Mouse (Mus musculus): ENCODE measurements around the gene Gm26566. TPM values are rescaled to one million over a fixed set of nuclear protein-coding genes. Genes with fewer than 3 reads are reported as not detected.

Gm26566 gene
- polyA plus RNA-seq (2015; fragmentation: Nextera tagmentation; extraction: Ambion mirVana): 0.17 and 0.38 TPM in 2 replicates

GRCm38 (mm10) chr4:88721791-88722721 lies at the start of gene Gm26566, which contains the start of gene Klhl9:
Gm26566 (plus strand) TSS chr4:88721805.
Klhl9 (minus strand) TSS chr4:88722465.

DNA sequence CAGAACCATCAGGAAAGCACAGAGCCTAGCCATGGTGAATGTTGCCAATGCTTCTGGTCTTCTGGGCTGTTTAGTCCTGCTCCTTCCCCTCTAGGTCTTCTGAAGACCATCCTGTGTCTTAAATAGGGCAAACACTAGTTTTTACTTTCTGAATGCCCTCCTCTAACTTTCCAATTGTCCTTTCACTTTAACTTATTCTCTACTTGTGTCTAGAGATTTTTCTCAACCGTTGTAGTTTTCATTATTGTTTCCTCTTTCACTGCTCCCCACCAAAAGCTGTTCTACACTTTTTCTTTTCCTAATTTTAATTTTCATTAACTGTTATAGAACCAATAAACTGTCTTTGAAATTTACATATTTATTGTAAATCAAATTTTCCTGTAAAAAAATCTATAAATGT lies 44.8 kb upstream of the Gm26566 start, which contains the start of gene Ifna16:
Gene Ifna16, minus strand, starts transcription at position 101 of the 400 bp plus-strand sequence.

DNA sequence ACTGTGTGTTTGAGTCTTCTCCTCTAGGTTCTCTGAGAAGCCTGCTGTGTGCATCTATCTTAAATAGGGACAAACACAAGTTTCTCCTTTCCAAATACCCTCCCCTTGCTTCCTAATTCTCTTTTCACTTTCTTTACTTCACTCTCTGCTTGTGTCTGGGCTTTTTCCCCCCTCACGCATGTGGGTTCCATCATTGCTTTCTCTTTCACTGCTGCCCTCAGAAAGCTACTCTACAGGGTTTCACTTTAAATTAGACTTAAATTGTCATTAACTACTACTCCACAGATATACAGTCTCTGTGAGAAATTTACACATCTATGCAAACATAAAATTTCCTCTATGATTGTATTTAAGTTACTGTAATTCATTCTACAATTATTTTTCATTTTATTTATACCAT lies 37.8 kb upstream of the Gm26566 start, which contains the start of gene Ifna2:
Gene Ifna2, minus strand, starts transcription at position 101 of the 400 bp plus-strand sequence.

GRCm38 (mm10) chr4:88691259-88691658 lies 30.3 kb upstream of the Gm26566 start, which contains the start of gene Ifnab:
Ifnab (minus strand) TSS chr4:88691359.

GRCm38 (mm10) chr4:88754818-88755340 lies 33.3 kb downstream of the Gm26566 start, which contains the start of gene Gm13271:
Gm13271 (plus strand) TSS chr4:88754868.

DNA sequence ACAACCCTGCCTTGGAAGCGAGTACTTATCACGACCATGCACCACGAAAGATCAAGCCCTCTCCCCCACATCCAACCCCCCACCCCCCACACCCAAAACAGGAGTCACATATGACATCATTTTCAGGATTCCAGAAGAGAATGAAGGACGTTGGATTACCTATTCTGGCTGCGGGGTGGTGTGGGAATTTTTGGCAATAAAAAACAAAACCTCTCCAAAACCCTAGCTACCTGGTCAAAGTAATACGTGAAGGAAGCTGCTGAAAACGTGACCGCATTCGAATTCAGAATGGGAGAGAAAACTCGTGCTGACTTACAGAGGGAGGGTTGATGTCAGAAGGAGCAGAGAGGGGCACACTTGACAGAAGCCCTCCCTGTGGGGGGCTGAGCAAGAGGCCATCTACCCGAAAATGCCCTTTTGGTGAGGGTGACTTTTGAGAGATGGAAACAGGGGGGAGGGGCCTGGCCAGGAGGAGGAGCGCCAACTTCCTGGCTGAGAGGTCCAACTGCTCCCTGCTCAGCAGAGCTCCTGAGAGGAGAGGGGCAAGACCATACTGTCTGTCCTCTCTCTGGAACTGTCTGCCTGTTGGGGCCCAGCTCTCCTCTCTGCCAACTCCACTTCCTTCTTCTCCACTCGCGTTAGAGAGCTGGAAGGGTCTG lies 38.1 kb downstream of the Gm26566 start, which contains the start of gene Gm13283:
Gene Gm13283, plus strand, starts transcription at position 510 of the 659 bp plus-strand sequence.

Other genes starting within 250 kb of the Gm26566 start
- not detected in 2 replicates for gene Ifnb1, start 199.0 kb upstream of the Gm26566 start, polyA plus RNA-seq (2015; fragmentation: Nextera tagmentation; extraction: Ambion mirVana)
- gene Ifna15, start 163.6 kb upstream of the Gm26566 start, polyA plus RNA-seq (2015; fragmentation: Nextera tagmentation; extraction: Ambion mirVana): not detected in 2 replicates
- gene Ifna14, start 150.0 kb upstream of the Gm26566 start, polyA plus RNA-seq (2015; fragmentation: Nextera tagmentation; extraction: Ambion mirVana): not detected in 2 replicates
- not detected in 2 replicates for gene Ifna9, start 129.4 kb upstream of the Gm26566 start, polyA plus RNA-seq (2015; fragmentation: Nextera tagmentation; extraction: Ambion mirVana)
- not detected in 2 replicates for gene Ifna12, start 118.4 kb upstream of the Gm26566 start, polyA plus RNA-seq (2015; fragmentation: Nextera tagmentation; extraction: Ambion mirVana)
- gene C87499, start 87.4 kb upstream of the Gm26566 start, polyA plus RNA-seq (2015; fragmentation: Nextera tagmentation; extraction: Ambion mirVana): not detected in 2 replicates
- gene Ifna13, start 77.3 kb upstream of the Gm26566 start, polyA plus RNA-seq (2015; fragmentation: Nextera tagmentation; extraction: Ambion mirVana): not detected in 2 replicates
- gene Ifna16, start 44.9 kb upstream of the Gm26566 start, polyA plus RNA-seq (2015; fragmentation: Nextera tagmentation; extraction: Ambion mirVana): not detected in 2 replicates
- not detected in 2 replicates for gene Ifna2, start 37.9 kb upstream of the Gm26566 start, polyA plus RNA-seq (2015; fragmentation: Nextera tagmentation; extraction: Ambion mirVana)
- not detected in 2 replicates for gene Ifnab, start 30.4 kb upstream of the Gm26566 start, polyA plus RNA-seq (2015; fragmentation: Nextera tagmentation; extraction: Ambion mirVana)
- 23.7 and 28.8 TPM in 2 replicates for gene Klhl9, start 660 bp downstream of the Gm26566 start, polyA plus RNA-seq (2015; fragmentation: Nextera tagmentation; extraction: Ambion mirVana)
- not detected in 2 replicates for gene Gm13271, start 33.1 kb downstream of the Gm26566 start, polyA plus RNA-seq (2015; fragmentation: Nextera tagmentation; extraction: Ambion mirVana)
- 0.17 and 0.19 TPM in 2 replicates for gene Gm13283, start 38.3 kb downstream of the Gm26566 start, polyA plus RNA-seq (2015; fragmentation: Nextera tagmentation; extraction: Ambion mirVana)
- not detected in 2 replicates for gene Gm13290, start 52.0 kb downstream of the Gm26566 start, polyA plus RNA-seq (2015; fragmentation: Nextera tagmentation; extraction: Ambion mirVana)
- gene Gm13289, start 55.1 kb downstream of the Gm26566 start, polyA plus RNA-seq (2015; fragmentation: Nextera tagmentation; extraction: Ambion mirVana): not detected in 2 replicates
- not detected in 2 replicates for gene Gm13272, start 58.0 kb downstream of the Gm26566 start, polyA plus RNA-seq (2015; fragmentation: Nextera tagmentation; extraction: Ambion mirVana)
- gene Ifnz, start 60.3 kb downstream of the Gm26566 start, polyA plus RNA-seq (2015; fragmentation: Nextera tagmentation; extraction: Ambion mirVana): 0.33 TPM in 1 of 2 replicates, not detected in the other
- not detected in 2 replicates for gene Gm13276, start 63.9 kb downstream of the Gm26566 start, polyA plus RNA-seq (2015; fragmentation: Nextera tagmentation; extraction: Ambion mirVana)
- gene Gm13277, start 66.8 kb downstream of the Gm26566 start, polyA plus RNA-seq (2015; fragmentation: Nextera tagmentation; extraction: Ambion mirVana): not detected in 2 replicates
- gene Gm13278, start 69.7 kb downstream of the Gm26566 start, polyA plus RNA-seq (2015; fragmentation: Nextera tagmentation; extraction: Ambion mirVana): not detected in 2 replicates
- not detected in 2 replicates for gene Gm13275, start 72.7 kb downstream of the Gm26566 start, polyA plus RNA-seq (2015; fragmentation: Nextera tagmentation; extraction: Ambion mirVana)
- not detected in 2 replicates for gene Gm13279, start 75.6 kb downstream of the Gm26566 start, polyA plus RNA-seq (2015; fragmentation: Nextera tagmentation; extraction: Ambion mirVana)
- gene Gm13285, start 77.9 kb downstream of the Gm26566 start, polyA plus RNA-seq (2015; fragmentation: Nextera tagmentation; extraction: Ambion mirVana): 0.79 TPM in 1 of 2 replicates, not detected in the other
- gene Gm13287, start 81.4 kb downstream of the Gm26566 start, polyA plus RNA-seq (2015; fragmentation: Nextera tagmentation; extraction: Ambion mirVana): not detected in 2 replicates
- not detected in 2 replicates for gene Gm13288, start 83.7 kb downstream of the Gm26566 start, polyA plus RNA-seq (2015; fragmentation: Nextera tagmentation; extraction: Ambion mirVana)
- not detected in 2 replicates for gene Ifna7, start 94.4 kb downstream of the Gm26566 start, polyA plus RNA-seq (2015; fragmentation: Nextera tagmentation; extraction: Ambion mirVana)
- gene Ifna11, start 98.2 kb downstream of the Gm26566 start, polyA plus RNA-seq (2015; fragmentation: Nextera tagmentation; extraction: Ambion mirVana): not detected in 2 replicates
- gene Ifna6, start 105.6 kb downstream of the Gm26566 start, polyA plus RNA-seq (2015; fragmentation: Nextera tagmentation; extraction: Ambion mirVana): not detected in 2 replicates
- not detected in 2 replicates for gene Ifna5, start 113.7 kb downstream of the Gm26566 start, polyA plus RNA-seq (2015; fragmentation: Nextera tagmentation; extraction: Ambion mirVana)
- gene Ifna4, start 120.1 kb downstream of the Gm26566 start, polyA plus RNA-seq (2015; fragmentation: Nextera tagmentation; extraction: Ambion mirVana): not detected in 2 replicates
- not detected in 2 replicates for gene Ifna1, start 128.3 kb downstream of the Gm26566 start, polyA plus RNA-seq (2015; fragmentation: Nextera tagmentation; extraction: Ambion mirVana)
- gene Ifne, start 158.4 kb downstream of the Gm26566 start, polyA plus RNA-seq (2015; fragmentation: Nextera tagmentation; extraction: Ambion mirVana): not detected in 2 replicates

Measured in spleen, postnatal 0 days (tissue).